Mouse (Mus musculus) intestine, postnatal 0 days (tissue): ENCODE measurements around the gene Kctd7. TPM values are rescaled to one million over a fixed set of nuclear protein-coding genes. Genes with fewer than 3 reads are reported as not detected.
A peak's percentile ranks its signal among the peaks of the same experiment; 100 is the strongest.

Source experiments
- ATAC-seq: fragments of 200-750 bp; cut with Nextera tagmentation; 2 replicates; pipeline ENCODE4 v1.8.0; 2017; ENCODE audit warnings: mild to moderate bottlenecking, moderate TSS enrichment, moderate library complexity
- H3K27ac ChIP-seq: fragments of 300-500 bp; sonication (generic); 2 replicates; pipeline ENCODE4 v1.5.1; 2014; ENCODE audit warnings: mild to moderate bottlenecking, low read depth, low read length, moderate library complexity
- H3K27me3 ChIP-seq: fragments of 300-500 bp; sonication (generic); replicated peaks from 2 replicates; pipeline ENCODE4 v1.6.1; 2014; ENCODE audit warnings: low read length, mixed read lengths; ENCODE audit not compliant: control insufficient read depth, insufficient read depth
- H3K36me3 ChIP-seq: fragments of 300-500 bp; sonication (generic); 2 replicates; pipeline ENCODE4 v1.6.1; 2014; ENCODE audit warnings: mild to moderate bottlenecking, moderate library complexity; ENCODE audit not compliant: control insufficient read depth, insufficient read depth
- H3K4me1 ChIP-seq: fragments of 300-500 bp; sonication (generic); replicated peaks from 2 replicates; pipeline ENCODE4 v1.6.1; 2014; ENCODE audit warnings: antibody characterized with exemption, low read length, mixed read lengths; ENCODE audit not compliant: control insufficient read depth, insufficient read depth
- H3K4me2 ChIP-seq: fragments of 300-500 bp; sonication (generic); replicated peaks from 2 replicates; pipeline ENCODE4 v1.6.1; 2014; ENCODE audit warnings: low read depth, mild to moderate bottlenecking, moderate library complexity
- H3K4me3 ChIP-seq: fragments of 300-500 bp; sonication (generic); 2 replicates; pipeline ENCODE4 v1.5.1; 2014; ENCODE audit warnings: low read depth, low read length
- H3K9ac ChIP-seq: fragments of 300-500 bp; sonication (generic); 2 replicates; pipeline ENCODE4 v1.6.1; 2014; ENCODE audit warnings: mild to moderate bottlenecking, low read depth, low read length
- H3K9me3 ChIP-seq: fragments of 300-500 bp; sonication (generic); 2 replicates; pipeline ENCODE4 v1.6.1; 2016; ENCODE audit warnings: mixed run types; ENCODE audit not compliant: control insufficient read depth
- CTCF ChIP-seq: sonication (generic); IDR thresholded peaks from 2 replicates; pipeline ENCODE4 v1.5.1; 2016; ENCODE audit warnings: low read depth, mild to moderate bottlenecking, control low read depth, antibody characterized with exemption, moderate library complexity
- WGBS: fragments of 180-500 bp; shearing (Covaris S2); extraction: QIAGEN DNeasy Blood & Tissue Kit; methylation state at CpG from one replicate; pipeline ENCODE4 v1.1.7; 2014; 5-methylcytosine and 5-hydroxymethylcytosine counted together
- polyA plus RNA-seq: library from polyadenylated mRNA; unstranded; fragments of >200 nt; fragmentation: Nextera tagmentation; extraction: Ambion mirVana; gene quantifications from 2 replicates; pipeline ENCODE4 v1.2.1, GENCODE M21; 2015

The Kctd7 gene
- polyA plus RNA-seq, 1 experiment from 2014 or later = 2.4 TPM

GRCm38 (mm10) chr5:130112653-130113052 is 32.0 kb upstream of the Kctd7 start:
- H3K27ac ChIP-seq = no peak overlapping the region
- H3K9ac ChIP-seq = no peak overlapping the region
- no peaks in the 10 kb centered on the region for H3K27me3 ChIP-seq
- ATAC-seq = no peak
- no peaks in the 10 kb centered on the region for H3K4me1 ChIP-seq
- no peak for TF ChIP-seq CTCF
- no peak overlapping the region for H3K4me2 ChIP-seq
- no peak overlapping the region for H3K4me3 ChIP-seq
- H3K9me3 ChIP-seq = no peaks in the 10 kb centered on the region
- H3K36me3 ChIP-seq = no peaks in the 10 kb centered on the region

GRCm38 (mm10) chr5:130116116-130116515 is 28.5 kb upstream of the Kctd7 start:
- ATAC-seq = no peak
- 92% methylated on average over 12 of the region's 12 CpGs for WGBS
- no peak for TF ChIP-seq CTCF
- H3K4me1 ChIP-seq = no peaks in the 10 kb centered on the region
- H3K4me2 ChIP-seq = no peak overlapping the region
- H3K4me3 ChIP-seq = no peak overlapping the region
- no peaks in the 10 kb centered on the region for H3K27me3 ChIP-seq
- no peak overlapping the region for H3K27ac ChIP-seq
- no peaks in the 10 kb centered on the region for H3K9me3 ChIP-seq
- no peaks in the 10 kb centered on the region for H3K36me3 ChIP-seq
- no peak overlapping the region for H3K9ac ChIP-seq

GRCm38 (mm10) chr5:130116857-130117256 is 27.8 kb upstream of the Kctd7 start:
- Histone ChIP-seq H3K27ac (no peak overlapping the region), H3K9ac (no peak overlapping the region), H3K9me3 (no peaks in the 10 kb centered on the region), H3K4me3 (no peak overlapping the region), H3K27me3 (no peaks in the 10 kb centered on the region), H3K36me3 (no peaks in the 10 kb centered on the region), H3K4me2 (no peak overlapping the region), H3K4me1 (no peaks in the 10 kb centered on the region)
- no peak for ATAC-seq
- no peak for TF ChIP-seq CTCF
- 79% methylated on average over 7 of the region's 7 CpGs for whole genome bisulfite sequencing

GRCm38 (mm10) chr5:130117932-130118331 is 26.7 kb upstream of the Kctd7 start:
- no peaks in the 10 kb centered on the region for H3K36me3 ChIP-seq
- H3K4me2 ChIP-seq = no peak overlapping the region
- H3K27ac ChIP-seq = no peak overlapping the region
- H3K4me1 ChIP-seq = no peaks in the 10 kb centered on the region
- no peak for TF ChIP-seq CTCF
- no peak overlapping the region for H3K9ac ChIP-seq
- ATAC-seq = no peak
- no peaks in the 10 kb centered on the region for H3K27me3 ChIP-seq
- 64% methylated on average over 6 of the region's 6 CpGs for WGBS
- H3K9me3 ChIP-seq = no peaks in the 10 kb centered on the region
- no peak overlapping the region for H3K4me3 ChIP-seq

- Histone ChIP-seq H3K36me3 (no peaks in the 10 kb centered on the region), H3K9ac (no peak overlapping the region), H3K9me3 (no peaks in the 10 kb centered on the region), H3K27ac (no peak overlapping the region), H3K27me3 (no peaks in the 10 kb centered on the region), H3K4me1 (no peaks in the 10 kb centered on the region), H3K4me3 (no peak overlapping the region), H3K4me2 (no peak overlapping the region)
- 74% methylated on average over 3 of the region's 3 CpGs for WGBS
- ATAC-seq = no peak
- no peak for TF ChIP-seq CTCF
These were observed 25.4 kb upstream of the Kctd7 start for GRCm38 (mm10) chr5:130119236-130119635.

GRCm38 (mm10) chr5:130120070-130120736 is 24.5 kb upstream of the Kctd7 start:
- H3K36me3 ChIP-seq = no peaks in the 10 kb centered on the region
- ATAC-seq = no peak
- 83% methylated on average over 12 of the region's 12 CpGs for WGBS
- H3K4me2 ChIP-seq = no peak overlapping the region
- H3K9me3 ChIP-seq = no peaks in the 10 kb centered on the region
- no peak overlapping the region for H3K4me3 ChIP-seq
- H3K4me1 ChIP-seq = no peaks in the 10 kb centered on the region
- TF ChIP-seq CTCF = no peak
- H3K27ac ChIP-seq = no peak overlapping the region
- no peaks in the 10 kb centered on the region for H3K27me3 ChIP-seq
- no peak overlapping the region for H3K9ac ChIP-seq

GRCm38 (mm10) chr5:130120904-130121303 is 23.8 kb upstream of the Kctd7 start:
- ATAC-seq = peak; percentile 53

More at GRCm38 (mm10) chr5:130120904-130121303, 23.8 kb upstream of the Kctd7 start:
- Histone ChIP-seq H3K9me3 (no peaks in the 10 kb centered on the region), H3K27me3 (no peaks in the 10 kb centered on the region), H3K9ac (no peak overlapping the region), H3K4me1 (no peaks in the 10 kb centered on the region), H3K36me3 (no peaks in the 10 kb centered on the region), H3K27ac (no peak overlapping the region), H3K4me2 (no peak overlapping the region), H3K4me3 (no peak overlapping the region)
- no peak for TF ChIP-seq CTCF
- WGBS = 45% methylated on average over 6 of the region's 6 CpGs
